Mouse (Mus musculus): ENCODE results near the gene Srm.

GRCm38 (mm10) chr4:148625756-148626622 is 34.7 kb downstream of the Srm start:
- no peak for TF ChIP-seq TAL1 (IDR thresholded peaks at IDR 0.05; ENCODE audit: low read length)
- no peak for TF ChIP-seq GATA1 (IDR thresholded peaks at IDR 0.05; ENCODE audit: low read length)

Measured in erythroblast, embryonic 14.5 days (primary cell).